Mouse (Mus musculus) Patski (cell line): ENCODE results near the gene Btd. TPM values are rescaled to one million over a fixed set of nuclear protein-coding genes. Genes with fewer than 3 reads are reported as not detected.
A peak's percentile ranks its signal among the peaks of the same experiment; 100 is the strongest.

Experiments
- ATAC-seq: fragments of 100-300 bp; one replicate; pipeline ENCODE4 v1.8.0; 2021
- CTCF ChIA-PET: fragments of 350-600 bp; sonication (Branson Sonifier 250); formaldehyde crosslinking; loops from one replicate; lab custom pipeline; 2022; ENCODE audit warnings: inconsistent platforms; lab: Charles Lee
- POLR2A ChIA-PET: fragments of 350-600 bp; sonication (Branson Sonifier 250); formaldehyde crosslinking; loops from one replicate; lab custom pipeline; 2022; ENCODE audit warnings: antibody characterized with exemption, inconsistent platforms; lab: Charles Lee
- DNase-seq: peaks from one replicate; pipeline ENCODE4 v3.0.0-alpha.2; 2011; ENCODE audit warnings: low read depth, low spot score
- H3K27me3 ChIP-seq: fragments of 371-371 bp; one replicate; pipeline ENCODE4 v1.5.1; 2021
- CTCF ChIP-seq: fragments of 100-300 bp; IDR thresholded peaks from one replicate; pipeline ENCODE4 v1.5.1; 2021
- in situ Hi-C: fragments of 300-500 bp; cut with MboI; formaldehyde crosslinking; loops from 3 replicates; pipeline ENCODE4 v1.11.1; 2018; ENCODE audit warnings: low pct_unique_long_range_greater_than_20kb, mixed read lengths
- polyA plus RNA-seq: library from polyadenylated mRNA; unstranded; gene quantifications from one replicate; pipeline ENCODE4 v1.2.3, GENCODE M21; 2021

Btd gene
- polyA plus RNA-seq, 1 experiment from 2014 or later: 42.7 TPM

GRCm38 (mm10) chr14:31644931-31645547 is 4.2 kb downstream of the Btd start:
- POLR2A ChIA-PET: no interaction called here
- peak; percentile 64 for TF ChIP-seq CTCF
- DNase-seq: no peak
- CTCF ChIA-PET: interaction anchor here (0.9 to 2.3 kb wide), 7 partner anchors 11 to 150 kb away, joined by 3 to 10 read pairs (median 5); no protein-coding TSS in a partner anchor
- ATAC-seq: no peak
- in situ Hi-C loops: no loop called here
- no peaks in the 10 kb centered on the region for H3K27me3 ChIP-seq

- in situ Hi-C loops: no loop called here
- CTCF ChIA-PET: interaction anchor here (0.9 to 2.3 kb wide), 5 partner anchors 10 to 149 kb away, joined by 3 to 10 read pairs (median 5); no protein-coding TSS in a partner anchor
- POLR2A ChIA-PET: no interaction called here
- DNase-seq: no peak
- no peak for TF ChIP-seq CTCF
- no peak for ATAC-seq
- H3K27me3 ChIP-seq: no peaks in the 10 kb centered on the region
These were observed 5.1 kb downstream of the Btd start for GRCm38 (mm10) chr14:31645920-31646319.

GRCm38 (mm10) chr14:31647991-31648390 is 7.2 kb downstream of the Btd start:
- no peak for TF ChIP-seq CTCF
- CTCF ChIA-PET: interaction anchor here (0.9 kb wide), 1 partner anchor 147 kb away, joined by 3 read pairs; no protein-coding TSS in a partner anchor
- no peak for DNase-seq

GRCm38 (mm10) chr14:31650347-31650746 is 9.5 kb downstream of the Btd start:
- in situ Hi-C loops: no loop called here
- no peaks in the 10 kb centered on the region for H3K27me3 ChIP-seq
- POLR2A ChIA-PET: no interaction called here
- CTCF ChIA-PET: interaction anchor here (1.5 kb wide), 1 partner anchor 22 kb away, joined by 3 read pairs; no protein-coding TSS in a partner anchor
- ATAC-seq (no peak), DNase-seq (no peak)
- TF ChIP-seq CTCF: peak; percentile 66

More at GRCm38 (mm10) chr14:31647991-31648390, 7.2 kb downstream of the Btd start:
- no peak for ATAC-seq
- no peaks in the 10 kb centered on the region for H3K27me3 ChIP-seq
- in situ Hi-C loops: no loop called here
- POLR2A ChIA-PET: no interaction called here

- no peak for TF ChIP-seq CTCF
- in situ Hi-C loops: no loop called here
- no peaks in the 10 kb centered on the region for H3K27me3 ChIP-seq
- POLR2A ChIA-PET: no interaction called here
- CTCF ChIA-PET: interaction anchor here (1.4 to 1.5 kb wide), 2 partner anchors 9 to 21 kb away, joined by 3 read pairs; no protein-coding TSS in a partner anchor
- ATAC-seq: no peak
- no peak for DNase-seq
These were observed 10.4 kb downstream of the Btd start for GRCm38 (mm10) chr14:31651206-31651605.

GRCm38 (mm10) chr14:31652106-31652505 is 11.3 kb downstream of the Btd start:
- ATAC-seq: no peak
- DNase-seq: no peak
- no peak for TF ChIP-seq CTCF
- ChIA-PET CTCF (interaction anchor here (1.4 to 1.6 kb wide), 2 partner anchors 9 to 139 kb away, joined by 3 to 4 read pairs; no protein-coding TSS in a partner anchor), POLR2A (no interaction called here)
- no peaks in the 10 kb centered on the region for H3K27me3 ChIP-seq
- in situ Hi-C loops: no loop called here

GRCm38 (mm10) chr14:31652624-31653023 is 11.8 kb downstream of the Btd start:
- ATAC-seq (no peak), DNase-seq (no peak)
- TF ChIP-seq CTCF: no peak
- no peaks in the 10 kb centered on the region for H3K27me3 ChIP-seq
- CTCF ChIA-PET: interaction anchor here (1.2 to 1.6 kb wide), 3 partner anchors 10 to 142 kb away, joined by 3 to 4 read pairs (median 4); no protein-coding TSS in a partner anchor
- in situ Hi-C loops: no loop called here
- POLR2A ChIA-PET: no interaction called here

- no peak for TF ChIP-seq CTCF
- ATAC-seq: no peak
- CTCF ChIA-PET: interaction anchor here (1.2 to 1.6 kb wide), 2 partner anchors 138 to 141 kb away, joined by 4 read pairs; no protein-coding TSS in a partner anchor
These were observed 12.5 kb downstream of the Btd start for GRCm38 (mm10) chr14:31653101-31653875.

GRCm38 (mm10) chr14:31654816-31655215 is 14.0 kb downstream of the Btd start:
- ATAC-seq (no peak), DNase-seq (no peak)
- H3K27me3 ChIP-seq: no peaks in the 10 kb centered on the region
- ChIA-PET CTCF (interaction anchor here (1.1 kb wide), 1 partner anchor 45 kb away, joined by 3 read pairs; no protein-coding TSS in a partner anchor), POLR2A (no interaction called here)
- in situ Hi-C loops: loop anchor here (5.0 kb wide), 3 partner anchors 127 to 427 kb away; no protein-coding TSS in a partner anchor
- TF ChIP-seq CTCF: no peak

More at GRCm38 (mm10) chr14:31653101-31653875, 12.5 kb downstream of the Btd start:
- DNase-seq: no peak
- in situ Hi-C loops: no loop called here
- POLR2A ChIA-PET: no interaction called here
- H3K27me3 ChIP-seq: no peaks in the 10 kb centered on the region

- ChIA-PET POLR2A (no interaction called here), CTCF (interaction anchor here (1.2 to 3.0 kb wide), 3 partner anchors 10 to 136 kb away, joined by 3 to 12 read pairs (median 12); no protein-coding TSS in a partner anchor)
- no peak for TF ChIP-seq CTCF
- in situ Hi-C loops: loop anchor here (5.0 kb wide), 3 partner anchors 127 to 427 kb away; no protein-coding TSS in a partner anchor
- DNase-seq (no peak), ATAC-seq (no peak)
- H3K27me3 ChIP-seq: no peaks in the 10 kb centered on the region
These were observed 14.6 kb downstream of the Btd start for GRCm38 (mm10) chr14:31655406-31655805.
